Mouse (Mus musculus): ENCODE measurements around the gene Slc46a2.

Gene Slc46a2

DNA sequence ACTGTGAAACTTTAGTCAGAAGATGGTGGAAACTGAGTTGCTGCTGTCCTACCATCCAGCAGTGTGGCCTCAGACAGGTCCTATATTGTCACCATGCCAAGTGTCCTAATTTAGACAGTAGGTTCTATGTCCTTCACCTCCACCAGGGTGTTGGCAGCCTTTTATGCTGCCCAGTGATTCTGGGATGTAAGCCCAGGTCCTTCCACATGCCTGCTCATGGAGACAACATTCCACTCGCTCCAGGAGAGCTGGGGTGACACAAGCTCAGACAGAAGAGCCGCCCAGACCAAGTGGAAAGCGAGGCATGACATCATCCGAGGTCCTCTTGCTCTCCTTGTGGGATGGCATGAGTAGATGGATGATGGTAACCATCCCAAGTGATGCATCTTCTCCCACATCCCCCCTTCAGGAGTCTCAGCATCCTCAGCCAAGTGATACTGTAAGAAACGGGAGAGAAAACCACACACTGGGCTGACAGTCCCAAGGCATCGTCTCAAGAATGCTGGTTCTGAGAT is 24.7 kb downstream of the Slc46a2 start:
- no peak for DNase-seq

DNA sequence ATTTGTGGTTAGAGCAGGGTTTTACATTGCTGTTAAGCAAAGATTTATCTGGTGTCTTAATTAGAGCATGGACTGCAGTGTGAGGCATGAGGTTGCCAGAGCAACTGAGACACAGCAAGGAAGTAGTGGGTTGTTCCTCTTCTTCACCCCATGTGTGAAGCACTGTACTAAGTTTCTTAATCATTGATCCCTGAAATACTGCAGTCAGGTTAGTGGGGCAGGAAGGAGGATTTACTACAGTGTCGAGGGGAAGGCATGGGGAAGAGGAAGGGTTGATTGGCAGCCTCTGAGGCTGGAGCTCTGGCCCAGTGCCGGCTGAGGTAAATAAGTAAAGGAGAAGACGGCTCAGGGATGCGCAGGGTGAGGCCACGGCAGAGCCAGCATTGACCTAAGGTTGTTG is 26.8 kb downstream of the Slc46a2 start:
- no peak for DNase-seq

DNA sequence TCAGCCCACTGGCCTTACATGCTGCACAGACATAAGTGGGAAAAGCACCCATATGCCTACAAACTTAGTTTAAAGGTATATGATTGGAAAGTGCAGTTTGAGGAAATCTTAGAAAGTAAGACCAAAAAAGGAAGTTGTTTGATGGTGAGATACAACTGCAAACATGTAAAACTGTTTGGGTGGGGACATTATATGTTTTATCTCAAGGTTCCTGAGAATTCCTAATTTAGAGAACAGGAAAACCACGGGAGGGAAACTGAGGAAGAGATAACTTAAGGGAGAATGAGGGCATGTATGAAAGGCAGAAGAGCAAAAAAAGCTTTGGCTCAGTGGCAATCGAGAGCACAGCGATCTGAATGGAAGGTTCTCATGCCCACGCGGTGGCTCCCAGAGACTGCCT is 27.8 kb downstream of the Slc46a2 start:
- DNase-seq = no peak

DNA sequence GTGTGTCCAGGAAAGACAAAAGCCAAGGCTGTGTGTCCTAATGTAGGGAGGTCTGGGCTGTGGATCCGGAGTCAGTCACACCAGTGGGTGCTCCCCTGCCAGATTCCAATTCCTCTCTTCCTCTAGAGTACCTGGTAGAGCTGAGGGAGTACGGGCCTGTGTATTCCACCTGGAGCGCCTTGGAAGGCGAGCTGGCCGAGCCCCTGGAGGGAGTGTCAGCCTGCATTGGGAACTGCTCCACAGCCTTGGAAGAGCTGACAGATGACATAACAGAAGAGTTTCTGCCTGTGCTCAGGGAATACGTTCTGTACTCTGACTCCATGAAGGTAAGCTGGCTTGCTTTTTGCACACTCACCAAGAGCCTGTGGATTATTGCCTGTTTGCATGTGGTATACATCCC is 28.6 kb downstream of the Slc46a2 start:
- DNase-seq = no peak

DNA sequence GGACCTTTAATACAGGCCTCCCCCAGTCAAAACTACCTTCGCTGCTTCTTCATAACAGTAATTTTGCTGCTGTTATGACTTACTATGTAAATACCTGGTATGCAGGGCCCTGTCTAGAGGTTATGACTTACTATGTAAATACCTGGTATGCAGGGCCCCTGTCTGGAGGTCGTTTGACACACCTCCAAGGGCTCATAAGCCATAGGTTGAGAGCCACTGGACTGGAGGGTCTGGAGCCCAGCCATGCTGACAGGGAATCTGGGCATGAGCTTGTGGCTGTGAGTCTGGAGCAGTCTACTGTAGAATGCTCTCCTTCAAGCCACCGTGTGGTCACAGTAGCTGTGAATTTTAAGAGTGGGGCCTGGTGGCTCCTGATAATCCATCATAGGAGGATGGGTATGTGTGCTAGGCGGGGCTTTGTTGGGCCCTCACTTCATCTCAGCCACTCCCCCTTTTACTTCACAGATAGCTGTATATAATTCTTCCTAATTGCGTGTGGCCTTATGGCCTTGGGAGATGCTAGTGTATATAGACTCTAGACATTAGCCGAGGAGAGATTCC is 30.6 kb downstream of the Slc46a2 start:
- no peak for DNase-seq

DNA sequence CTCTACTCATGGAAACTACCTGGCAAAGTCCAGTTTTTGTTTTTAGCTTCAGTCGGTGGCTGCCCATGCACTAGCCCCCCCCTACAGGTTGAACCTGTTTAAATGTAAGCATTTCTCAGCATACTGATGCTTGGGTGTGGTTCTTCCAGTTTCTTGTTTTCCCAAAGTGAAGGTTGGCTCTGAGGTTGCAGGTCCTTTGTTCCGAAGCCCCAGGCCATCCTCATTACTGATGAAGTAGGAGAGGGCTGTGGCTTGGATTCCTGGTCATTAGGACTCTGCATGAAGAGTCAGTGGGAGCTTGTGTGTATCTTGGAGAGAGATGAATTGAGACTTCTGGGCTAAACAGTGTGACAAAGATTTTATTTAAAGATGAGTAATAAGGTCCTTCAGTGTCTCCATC is 33.6 kb downstream of the Slc46a2 start:
- DNase-seq = no peak

DNA sequence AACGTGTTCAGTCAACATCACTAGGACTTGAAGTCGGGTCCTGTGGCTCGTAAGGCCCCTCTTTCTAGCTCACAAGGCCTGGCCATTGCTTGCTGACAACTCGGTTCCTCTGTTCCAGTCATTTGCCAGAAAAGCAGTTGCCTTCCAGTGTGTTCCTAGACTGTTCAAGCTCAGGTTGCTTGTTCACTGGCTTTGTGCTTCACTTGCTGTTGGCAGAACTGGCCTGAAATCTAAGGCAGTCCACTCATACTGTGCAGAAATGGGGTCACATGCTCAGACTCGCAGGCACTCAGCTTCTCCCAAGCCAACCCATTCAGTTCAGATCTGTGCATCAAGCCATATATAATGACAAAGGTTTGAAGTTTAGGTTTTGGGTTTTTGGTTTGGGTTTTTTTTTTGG is 34.1 kb downstream of the Slc46a2 start:
- no peak for DNase-seq

DNA sequence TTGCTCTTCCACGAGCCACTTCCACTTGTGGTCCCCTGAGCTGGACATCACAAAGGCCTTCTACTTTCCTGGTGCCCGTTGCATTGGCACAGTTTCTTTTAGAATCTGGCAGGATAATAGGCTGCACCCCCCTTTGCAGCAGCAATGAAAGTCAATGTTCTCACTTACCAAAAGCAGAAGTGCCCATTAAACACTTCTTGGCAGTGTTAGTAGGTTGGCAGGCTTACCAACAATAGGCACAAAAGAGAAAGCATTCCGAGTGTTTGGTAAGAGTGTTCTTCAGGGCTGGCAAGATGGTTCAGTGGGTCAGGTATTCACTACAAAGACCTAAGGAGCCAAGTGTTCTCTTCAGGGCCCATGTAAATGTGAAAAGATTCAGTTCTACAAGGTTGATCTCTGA is 35.4 kb downstream of the Slc46a2 start:
- peak; percentile 55 to 81 for DNase-seq

DNA sequence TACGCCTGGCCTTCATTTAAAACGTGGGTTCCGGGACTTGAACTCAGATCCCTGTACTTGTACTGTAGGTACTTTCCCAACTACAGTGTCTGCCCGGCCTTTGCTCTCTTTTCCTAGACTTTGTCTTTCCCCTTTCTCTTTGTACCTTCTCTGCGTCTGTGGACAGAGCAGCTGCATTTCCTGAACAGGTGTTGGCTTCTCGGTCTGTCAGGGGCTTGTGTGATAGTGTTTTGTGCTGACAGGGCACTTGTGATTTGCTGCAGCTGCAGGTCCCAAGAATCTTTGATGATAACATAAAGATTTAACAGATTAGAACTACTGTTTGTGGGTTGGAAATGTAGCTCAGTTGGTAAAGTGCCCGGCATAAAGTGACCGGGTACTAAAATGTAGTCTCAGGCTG is 36.3 kb downstream of the Slc46a2 start:
- DNase-seq = no peak

DNA sequence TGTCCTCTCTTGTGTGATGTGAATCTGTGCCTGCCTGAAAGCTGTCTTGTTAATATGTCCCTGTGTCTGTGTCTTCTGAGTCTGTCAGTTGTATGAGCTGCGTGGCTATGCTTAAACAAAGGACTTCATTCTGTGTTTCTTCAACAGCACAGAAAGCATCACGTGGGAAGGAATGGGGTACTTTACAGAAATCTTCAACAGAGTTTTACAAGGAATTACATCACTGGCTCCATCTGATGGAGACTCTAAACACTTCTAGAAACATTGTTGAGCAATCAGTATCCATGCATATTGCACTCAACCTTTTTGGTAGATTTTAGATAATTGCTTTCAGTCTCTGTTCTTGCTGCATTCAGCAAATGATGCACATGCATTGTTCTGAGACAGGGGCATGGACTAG is 37.8 kb downstream of the Slc46a2 start:
- DNase-seq = no peak

DNA sequence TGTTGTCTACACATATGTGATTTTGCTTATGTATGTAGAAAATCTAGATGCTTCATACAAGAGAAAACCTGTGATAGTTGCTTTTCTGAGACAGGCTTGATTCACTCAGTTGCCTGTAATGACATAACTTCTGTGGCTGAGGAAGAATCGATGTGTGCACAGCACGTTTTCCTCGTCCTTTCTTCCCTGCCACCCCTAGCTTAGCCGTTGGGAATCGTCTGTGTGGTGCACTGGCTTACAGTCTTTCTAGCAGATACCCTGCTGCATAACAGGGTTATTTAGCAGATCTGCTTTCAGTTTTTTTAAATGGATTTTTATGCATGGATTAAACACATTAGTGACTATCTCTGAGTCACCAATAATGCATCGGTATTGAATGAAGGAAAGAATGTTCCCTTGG is 38.3 kb downstream of the Slc46a2 start:
- DNase-seq = no peak

DNA sequence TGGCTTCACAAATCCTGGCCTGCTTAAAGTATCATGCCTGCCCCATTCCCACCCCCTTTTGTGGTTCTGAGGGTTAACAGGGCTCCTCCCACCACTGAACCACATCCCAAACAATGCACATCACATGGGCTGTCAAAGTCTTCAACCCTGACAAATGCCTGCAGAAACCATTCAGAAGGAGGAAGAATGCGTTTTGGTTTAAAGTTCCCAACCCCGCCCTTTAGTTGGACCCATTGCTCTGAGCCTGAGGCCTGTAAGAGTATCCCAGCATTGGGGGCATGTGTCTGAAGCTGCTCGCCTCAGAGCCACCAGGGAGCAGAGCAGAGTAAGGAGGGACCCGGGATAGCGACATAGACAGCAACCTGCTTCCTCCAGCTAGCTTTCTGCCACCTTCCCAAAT is 41.0 kb downstream of the Slc46a2 start:
- DNase-seq = no peak

DNA sequence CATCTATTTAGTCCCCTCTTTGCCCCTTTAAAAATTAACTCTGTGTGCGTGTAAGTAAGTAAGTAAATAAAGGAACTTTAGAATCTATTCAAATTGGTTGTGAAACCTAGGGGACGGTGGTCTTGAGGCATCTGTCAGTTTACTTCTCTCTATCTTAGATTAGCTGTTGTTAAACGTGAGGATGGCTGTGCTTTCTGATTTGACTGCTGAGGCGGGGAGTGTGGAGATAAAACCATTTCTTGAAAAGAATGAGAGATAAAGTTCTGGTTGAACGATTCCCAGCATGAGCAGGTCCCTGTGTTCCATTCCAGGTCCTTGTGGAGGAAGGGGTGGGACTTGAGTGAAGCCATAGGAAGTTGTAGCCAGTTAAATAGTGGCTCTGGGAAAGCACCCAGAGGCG is 41.6 kb downstream of the Slc46a2 start:
- DNase-seq = no peak

DNA sequence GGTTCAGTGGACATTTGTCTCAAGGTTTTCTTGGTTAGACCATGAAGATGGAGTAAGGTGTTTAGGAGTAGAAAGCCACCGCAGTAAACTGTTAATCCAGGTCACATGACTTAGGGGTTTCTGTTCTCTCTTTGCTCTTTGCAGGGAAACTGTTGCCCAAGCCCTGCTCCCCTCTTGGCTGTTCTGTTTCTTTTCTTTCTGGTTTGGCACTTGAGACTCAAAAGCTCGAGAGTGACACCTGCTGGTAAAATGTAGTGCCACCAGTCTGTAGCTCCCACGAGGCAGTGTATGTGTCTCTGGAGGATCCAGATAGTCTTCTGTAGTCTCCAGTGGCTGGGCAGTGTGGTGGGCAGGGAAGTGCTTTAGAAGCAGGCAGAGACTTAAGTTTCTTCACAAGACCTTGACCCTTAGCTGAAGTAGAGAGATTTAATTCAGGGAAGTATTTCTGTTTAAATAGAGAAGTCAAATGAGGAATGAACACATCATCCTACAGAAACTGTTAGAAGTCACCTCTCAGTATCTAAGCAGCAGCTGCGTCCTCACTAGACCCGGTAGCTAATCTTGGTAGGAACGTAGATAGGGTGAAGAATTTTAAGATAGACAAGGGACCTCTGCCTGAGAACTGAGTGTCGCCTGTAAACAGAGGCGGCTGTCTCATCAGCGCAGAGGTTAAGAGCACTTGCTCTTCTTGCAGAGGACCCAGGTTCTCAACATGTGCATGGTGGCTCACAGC is 43.8 kb downstream of the Slc46a2 start:
- DNase-seq = peak; percentile 77 to 83

DNA sequence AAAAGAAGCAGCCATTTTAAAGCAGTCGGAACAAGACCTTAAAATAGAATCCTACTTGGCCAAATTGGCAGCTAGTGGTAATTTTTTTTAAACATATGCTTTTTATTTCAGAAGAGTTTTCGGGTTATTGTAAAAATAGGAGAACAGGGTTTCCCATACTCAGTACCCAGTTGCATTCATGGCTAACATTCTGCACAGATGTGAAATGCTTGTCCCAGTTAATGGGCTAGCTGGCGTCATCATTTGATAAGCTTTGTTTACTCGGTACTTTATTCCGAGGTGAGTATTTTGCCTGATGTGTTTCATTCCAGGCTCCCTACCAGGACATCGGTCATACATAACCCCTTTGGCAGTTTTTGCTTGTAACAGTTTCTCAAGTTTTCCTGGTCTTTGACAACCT is 44.4 kb downstream of the Slc46a2 start:
- DNase-seq = no peak

DNA sequence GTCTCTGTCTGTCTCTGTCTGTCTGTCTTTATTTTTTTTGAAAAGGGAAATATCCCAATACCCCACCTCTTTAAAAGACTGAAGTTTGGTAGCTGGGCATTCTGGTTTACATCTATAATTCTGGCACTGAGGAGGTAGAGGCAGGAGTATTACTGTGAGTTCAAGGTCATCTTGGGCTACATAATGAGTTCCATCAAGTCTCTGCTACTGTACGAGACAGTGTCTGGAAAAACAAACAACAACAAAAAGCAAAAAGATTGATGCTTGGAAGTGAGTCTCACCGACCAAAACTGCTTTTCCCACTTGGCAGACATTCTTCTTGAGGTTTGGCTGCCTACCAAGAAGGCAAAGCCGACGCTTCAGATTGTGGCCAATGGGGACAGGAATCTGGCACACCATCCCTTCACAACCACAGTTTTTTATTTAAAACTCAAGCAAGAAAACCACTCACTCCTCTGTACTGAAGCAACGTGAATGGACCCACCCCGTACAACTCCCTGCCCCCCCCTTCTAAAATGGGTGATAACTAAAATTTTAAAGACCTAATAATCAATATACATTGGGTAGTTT is 45.3 kb downstream of the Slc46a2 start:
- DNase-seq = peak; percentile 46 to 58

DNA sequence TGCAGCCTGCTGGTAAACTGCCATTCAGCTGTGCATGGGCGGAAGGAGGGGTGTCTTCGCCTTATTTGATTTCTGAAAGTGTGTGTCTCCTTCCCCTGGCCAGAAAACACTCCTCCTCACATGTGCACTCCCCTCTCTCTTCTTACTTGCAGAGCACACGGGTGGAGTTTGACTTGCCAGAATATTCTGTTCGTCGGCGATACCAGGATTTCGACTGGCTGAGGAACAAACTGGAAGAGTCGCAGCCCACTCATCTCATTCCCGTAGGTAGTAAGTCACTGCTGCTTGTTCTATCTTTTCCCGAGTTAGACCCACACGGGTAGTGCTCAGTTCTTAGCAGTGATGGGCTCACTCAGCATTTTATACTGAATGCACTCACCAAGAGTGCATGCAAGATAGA is 46.8 kb downstream of the Slc46a2 start:
- DNase-seq = no peak

DNA sequence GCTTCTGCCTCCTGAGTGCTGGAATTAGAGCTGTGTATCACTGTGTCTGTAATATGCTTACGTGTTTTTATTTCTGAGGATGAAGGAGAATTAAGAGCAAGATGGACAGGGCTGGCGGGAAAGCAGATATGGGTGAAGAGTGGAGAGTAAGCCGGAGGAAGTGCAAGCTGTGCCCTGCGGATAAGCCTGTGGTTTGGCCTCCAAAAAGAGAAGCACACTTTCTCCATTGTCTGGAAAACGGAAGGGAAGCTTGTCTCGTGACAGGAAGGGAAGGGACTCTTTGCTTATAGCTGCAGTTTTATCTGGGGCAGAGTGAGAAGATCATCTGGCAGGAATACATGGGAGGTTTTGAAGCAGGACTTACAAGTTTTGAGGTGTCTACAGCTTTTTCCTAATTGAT is 51.0 kb downstream of the Slc46a2 start:
- peak; percentile 52 to 63 for DNase-seq

DNA sequence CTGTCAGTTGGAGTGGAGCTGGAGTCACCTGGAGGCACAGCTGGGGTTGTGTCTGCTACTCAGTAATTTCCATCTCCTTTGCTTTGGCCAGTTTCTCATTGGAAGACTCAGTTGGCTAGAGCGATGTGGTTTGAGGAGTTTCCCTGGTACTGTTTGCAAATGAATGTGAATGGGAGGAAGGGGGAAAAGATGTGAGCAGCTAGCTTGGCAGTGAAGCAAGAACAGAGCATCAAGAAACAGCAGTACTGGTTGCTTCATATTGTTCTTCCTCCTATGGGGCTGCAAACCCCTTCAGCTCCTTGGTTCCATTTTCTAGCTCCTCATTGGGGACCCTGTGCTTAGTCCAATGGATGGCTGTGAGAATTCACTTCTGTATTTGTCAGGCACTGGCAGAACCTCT is 52.5 kb downstream of the Slc46a2 start:
- no peak for DNase-seq

DNA sequence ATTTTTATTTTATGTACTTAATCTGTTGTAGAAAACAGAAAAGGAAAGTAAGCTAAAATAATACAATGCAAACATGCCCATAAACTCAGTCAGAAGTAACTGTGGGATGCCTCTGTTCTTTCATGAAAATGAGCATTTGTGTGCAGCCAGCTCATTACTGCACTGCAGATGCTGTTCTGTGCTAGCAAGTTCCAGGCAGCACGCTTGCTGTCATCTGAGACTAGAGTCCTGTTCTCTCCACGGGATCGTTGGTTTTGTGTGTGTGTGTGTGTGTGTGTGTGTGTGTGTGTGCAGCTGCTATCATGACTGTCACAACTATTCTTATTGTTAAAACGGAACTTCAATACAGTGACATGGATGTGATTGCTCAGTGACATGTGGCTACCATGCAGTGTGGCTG is 53.0 kb downstream of the Slc46a2 start:
- no peak for DNase-seq

DNA sequence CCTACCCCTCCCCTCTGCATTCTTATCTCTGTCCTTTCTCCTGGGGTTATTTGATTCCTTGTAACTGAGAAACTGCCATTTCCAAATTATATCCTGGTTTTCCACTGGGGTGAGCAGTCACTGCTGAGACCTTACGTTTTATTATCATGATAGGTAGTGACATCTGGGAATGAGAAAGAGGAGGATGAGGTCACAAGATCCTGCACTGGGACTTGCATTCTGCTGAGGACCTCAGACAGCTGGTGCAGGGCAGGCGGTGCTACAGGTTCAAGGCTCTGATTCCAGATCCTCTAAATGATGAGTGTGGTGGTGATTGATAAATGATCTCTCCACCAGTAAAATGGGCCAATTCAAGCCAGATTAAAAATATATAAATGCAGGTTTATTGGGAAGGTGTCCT is 54.4 kb downstream of the Slc46a2 start:
- DNase-seq = no peak

DNA sequence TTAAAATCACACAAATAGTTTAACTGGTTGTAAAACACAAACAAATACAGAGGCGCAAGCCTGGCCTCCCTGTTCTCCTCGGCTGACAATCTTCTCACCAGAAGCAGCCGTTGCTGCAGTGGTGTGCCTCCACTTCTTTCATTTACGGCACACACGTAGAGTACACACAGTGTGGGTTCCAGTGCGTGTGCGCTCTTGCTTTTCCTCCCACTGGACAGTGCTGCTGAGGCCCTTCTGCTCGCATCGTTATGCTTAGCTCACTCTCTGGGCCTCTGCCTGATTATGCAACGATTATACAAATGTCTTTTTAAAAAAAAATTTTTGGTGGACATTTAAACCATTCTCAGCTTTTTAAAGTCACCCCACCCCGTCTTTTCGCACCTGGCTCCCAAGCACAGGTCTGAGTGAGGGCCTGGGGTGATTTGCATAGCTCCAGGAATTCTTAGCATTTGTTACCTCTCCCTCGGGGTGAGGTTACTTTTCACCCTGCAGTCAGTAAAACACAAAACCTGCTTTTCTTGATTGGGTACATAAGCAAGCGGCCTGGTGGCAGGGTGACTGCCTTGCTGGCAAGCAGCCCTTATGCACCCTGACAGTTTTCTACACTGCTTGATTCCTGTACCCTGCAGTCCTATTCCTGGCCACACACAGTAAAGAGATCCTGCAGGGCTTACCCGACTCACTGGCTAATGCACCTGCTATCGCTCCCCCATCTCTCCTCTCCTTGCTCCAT is 55.0 kb downstream of the Slc46a2 start:
- DNase-seq = peak; percentile 20 to 43
